Mouse (Mus musculus): ENCODE data around the gene Myzap. TPM values are rescaled to one million over a fixed set of nuclear protein-coding genes. Genes with fewer than 3 reads are reported as not detected.

Gene Myzap
- polyA plus RNA-seq, 1 experiment from 2014 or later, result 2.4 TPM

GRCm38 (mm10) chr9:71512899-71513298 lies 79.3 kb downstream of the Myzap start:
- WGBS, result 61% methylated on average over 10 of the region's 10 CpGs
- Histone ChIP-seq H3K9ac (replicated peaks; ENCODE audit: low read depth, low read length) (no peak overlapping the region), H3K4me1 (ENCODE audit: control insufficient read depth, insufficient read depth, low read length) (no peaks in the 10 kb centered on the region), H3K27ac (ENCODE audit: low read depth, low read length) (no peak overlapping the region), H3K9me3 (ENCODE audit: control insufficient read depth, low read length) (no peaks in the 10 kb centered on the region), H3K27me3 (ENCODE audit: control insufficient read depth, insufficient read depth, low read length) (no peaks in the 10 kb centered on the region), H3K36me3 (ENCODE audit: control insufficient read depth, insufficient read depth, low read length) (no peaks in the 10 kb centered on the region), H3K4me3 (ENCODE audit: low read depth, low read length) (no peak overlapping the region), H3K4me2 (ENCODE audit: low read depth, low read length) (no peak overlapping the region)
- ATAC-seq (ENCODE audit: low read depth), result no peak

- H3K36me3 ChIP-seq (ENCODE audit: control insufficient read depth, insufficient read depth, low read length), result no peaks in the 10 kb centered on the region
- H3K4me1 ChIP-seq (ENCODE audit: control insufficient read depth, insufficient read depth, low read length), result no peaks in the 10 kb centered on the region
- WGBS, result 64% methylated on average over 10 of the region's 10 CpGs
- H3K27ac ChIP-seq (ENCODE audit: low read depth, low read length), result no peak overlapping the region
- no peak overlapping the region for H3K9ac ChIP-seq (replicated peaks; ENCODE audit: low read depth, low read length)
- H3K27me3 ChIP-seq (ENCODE audit: control insufficient read depth, insufficient read depth, low read length), result no peaks in the 10 kb centered on the region
- ATAC-seq (ENCODE audit: low read depth), result no peak
- no peaks in the 10 kb centered on the region for H3K9me3 ChIP-seq (ENCODE audit: control insufficient read depth, low read length)
- no peak overlapping the region for H3K4me3 ChIP-seq (ENCODE audit: low read depth, low read length)
- H3K4me2 ChIP-seq (ENCODE audit: low read depth, low read length), result no peak overlapping the region
Measured at GRCm38 (mm10) chr9:71498391-71499182, 93.6 kb downstream of the Myzap start.

GRCm38 (mm10) chr9:71496637-71497036 lies 95.5 kb downstream of the Myzap start:
- no peak for ATAC-seq (ENCODE audit: low read depth)
- Histone ChIP-seq H3K27ac (ENCODE audit: low read depth, low read length) (no peak overlapping the region), H3K9me3 (ENCODE audit: control insufficient read depth, low read length) (no peaks in the 10 kb centered on the region), H3K4me1 (ENCODE audit: control insufficient read depth, insufficient read depth, low read length) (no peaks in the 10 kb centered on the region), H3K9ac (replicated peaks; ENCODE audit: low read depth, low read length) (no peak overlapping the region), H3K4me2 (ENCODE audit: low read depth, low read length) (no peak overlapping the region), H3K36me3 (ENCODE audit: control insufficient read depth, insufficient read depth, low read length) (no peaks in the 10 kb centered on the region), H3K27me3 (ENCODE audit: control insufficient read depth, insufficient read depth, low read length) (no peaks in the 10 kb centered on the region), H3K4me3 (ENCODE audit: low read depth, low read length) (no peak overlapping the region)
- WGBS, result 26% methylated on average over 2 of the region's 2 CpGs

- Histone ChIP-seq H3K4me1 (ENCODE audit: control insufficient read depth, insufficient read depth, low read length) (no peaks in the 10 kb centered on the region), H3K9ac (replicated peaks; ENCODE audit: low read depth, low read length) (no peak overlapping the region), H3K27ac (ENCODE audit: low read depth, low read length) (no peak overlapping the region), H3K4me3 (ENCODE audit: low read depth, low read length) (no peak overlapping the region), H3K4me2 (ENCODE audit: low read depth, low read length) (no peak overlapping the region), H3K36me3 (ENCODE audit: control insufficient read depth, insufficient read depth, low read length) (no peaks in the 10 kb centered on the region), H3K9me3 (ENCODE audit: control insufficient read depth, low read length) (no peaks in the 10 kb centered on the region), H3K27me3 (ENCODE audit: control insufficient read depth, insufficient read depth, low read length) (no peaks in the 10 kb centered on the region)
- 27% methylated on average over 5 of the region's 5 CpGs for WGBS
- no peak for ATAC-seq (ENCODE audit: low read depth)
Measured at GRCm38 (mm10) chr9:71493771-71494170, 98.4 kb downstream of the Myzap start.

- H3K27me3 ChIP-seq (ENCODE audit: control insufficient read depth, insufficient read depth, low read length), result no peaks in the 10 kb centered on the region
- H3K4me2 ChIP-seq (ENCODE audit: low read depth, low read length), result no peak overlapping the region
- H3K4me1 ChIP-seq (ENCODE audit: control insufficient read depth, insufficient read depth, low read length), result no peaks in the 10 kb centered on the region
- H3K9ac ChIP-seq (replicated peaks; ENCODE audit: low read depth, low read length), result no peak overlapping the region
- no peak overlapping the region for H3K27ac ChIP-seq (ENCODE audit: low read depth, low read length)
- 72% methylated on average over 15 of the region's 15 CpGs for WGBS
- no peak for ATAC-seq (ENCODE audit: low read depth)
- no peaks in the 10 kb centered on the region for H3K9me3 ChIP-seq (ENCODE audit: control insufficient read depth, low read length)
- no peaks in the 10 kb centered on the region for H3K36me3 ChIP-seq (ENCODE audit: control insufficient read depth, insufficient read depth, low read length)
- H3K4me3 ChIP-seq (ENCODE audit: low read depth, low read length), result no peak overlapping the region
Measured at GRCm38 (mm10) chr9:71492296-71493025, 99.7 kb downstream of the Myzap start.

- no peak overlapping the region for H3K27ac ChIP-seq (ENCODE audit: low read depth, low read length)
Measured at GRCm38 (mm10) chr9:71490076-71490475, 102.1 kb downstream of the Myzap start.

GRCm38 (mm10) chr9:71486127-71486526 lies 106.0 kb downstream of the Myzap start:
- H3K36me3 ChIP-seq (ENCODE audit: control insufficient read depth, insufficient read depth, low read length), result peaks cover 18% of the 10 kb centered on the region
- H3K4me2 ChIP-seq (ENCODE audit: low read depth, low read length), result peak overlapping the region; percentile 42
- no peak overlapping the region for H3K9ac ChIP-seq (replicated peaks; ENCODE audit: low read depth, low read length)
- no peaks in the 10 kb centered on the region for H3K9me3 ChIP-seq (ENCODE audit: control insufficient read depth, low read length)
- no peaks in the 10 kb centered on the region for H3K27me3 ChIP-seq (ENCODE audit: control insufficient read depth, insufficient read depth, low read length)
- ATAC-seq (ENCODE audit: low read depth), result 0 out of 2 replicates have a peak, but pooled peaks have one; percentile 41
- 41% methylated on average over 7 of the region's 7 CpGs for WGBS
- H3K4me1 ChIP-seq (ENCODE audit: control insufficient read depth, insufficient read depth, low read length), result peaks cover 14% of the 10 kb centered on the region
- peak overlapping the region; percentile 99 for H3K4me3 ChIP-seq (ENCODE audit: low read depth, low read length)
- 0 out of 2 replicates have a peak overlapping the region, but pooled peaks have one; percentile 11 for H3K27ac ChIP-seq (ENCODE audit: low read depth, low read length)

More at GRCm38 (mm10) chr9:71490076-71490475, 102.1 kb downstream of the Myzap start:
- ATAC-seq (ENCODE audit: low read depth), result no peak
- no peak overlapping the region for H3K4me3 ChIP-seq (ENCODE audit: low read depth, low read length)
- H3K4me1 ChIP-seq (ENCODE audit: control insufficient read depth, insufficient read depth, low read length), result 0 out of 2 replicates have a peak, but pooled peaks cover 3% of the 10 kb centered on the region
- H3K9me3 ChIP-seq (ENCODE audit: control insufficient read depth, low read length), result no peaks in the 10 kb centered on the region
- no peaks in the 10 kb centered on the region for H3K36me3 ChIP-seq (ENCODE audit: control insufficient read depth, insufficient read depth, low read length)
- no peaks in the 10 kb centered on the region for H3K27me3 ChIP-seq (ENCODE audit: control insufficient read depth, insufficient read depth, low read length)
- H3K4me2 ChIP-seq (ENCODE audit: low read depth, low read length), result no peak overlapping the region
- 55% methylated on average over 3 of the region's 3 CpGs for WGBS
- no peak overlapping the region for H3K9ac ChIP-seq (replicated peaks; ENCODE audit: low read depth, low read length)

GRCm38 (mm10) chr9:71485475-71486094 lies 106.6 kb downstream of the Myzap start, which contains the start of gene Polr2m:
Polr2m (minus strand) TSS chr9:71485935.
- peaks cover 23% of the 10 kb centered on the region for H3K36me3 ChIP-seq (ENCODE audit: control insufficient read depth, insufficient read depth, low read length)
- H3K27me3 ChIP-seq (ENCODE audit: control insufficient read depth, insufficient read depth, low read length), result no peaks in the 10 kb centered on the region
- H3K4me1 ChIP-seq (ENCODE audit: control insufficient read depth, insufficient read depth, low read length), result peaks cover 14% of the 10 kb centered on the region
- H3K9me3 ChIP-seq (ENCODE audit: control insufficient read depth, low read length), result no peaks in the 10 kb centered on the region
- H3K4me2 ChIP-seq (ENCODE audit: low read depth, low read length), result peak within 1 kb of the TSS; percentile 72
- under 1% methylated on average over 70 of the region's 70 CpGs for WGBS
- ATAC-seq (ENCODE audit: low read depth), result peak; percentile 99
- H3K9ac ChIP-seq (replicated peaks; ENCODE audit: low read depth, low read length), result peak within 1 kb of the TSS; percentile 99
- H3K4me3 ChIP-seq (ENCODE audit: low read depth, low read length), result peak within 1 kb of the TSS; percentile 99
- H3K27ac ChIP-seq (ENCODE audit: low read depth, low read length), result peak within 1 kb of the TSS; percentile 91

Measured in neural tube, embryonic 14.5 days (tissue).